Mouse (Mus musculus) small intestine, adult 2 months (tissue): ENCODE data around the gene Abcc4.

Source experiments
- CTCF ChIP-seq: fragments of 200-500 bp; IDR thresholded peaks from 2 replicates; pipeline ENCODE4 v1.5.1; 2012; ENCODE audit warnings: low read depth, mild to moderate bottlenecking, control low read depth, inconsistent platforms, low read length, moderate library complexity, mixed read lengths; ENCODE audit not compliant: insufficient replicate concordance, insufficient read length; ENCODE audit errors: extremely low read depth
- POLR2A ChIP-seq: fragments of 200-500 bp; IDR thresholded peaks from 2 replicates; pipeline ENCODE4 v1.6.1; 2012; ENCODE audit warnings: low read depth, mild to moderate bottlenecking, control low read depth, inconsistent platforms, low read length, moderate library complexity

- no peak for TF ChIP-seq POLR2A
- TF ChIP-seq CTCF: peak; percentile 40; the same call in 1 of the 2 replicates
These were observed 3.9 kb downstream of the Abcc4 start for GRCm38 (mm10) chr14:118701991-118702608.
